Mouse (Mus musculus) liver, postnatal 0 days (tissue): ENCODE measurements around the gene Gm9999. TPM values are rescaled to one million over a fixed set of nuclear protein-coding genes. Genes with fewer than 3 reads are reported as not detected.

Source experiments
- ATAC-seq: fragments of 200-750 bp; cut with Nextera tagmentation; 2 replicates; pipeline ENCODE4 v1.8.0; 2017; ENCODE audit warnings: mild to moderate bottlenecking, moderate library complexity
- DNase-seq: peaks from one replicate; pipeline ENCODE4 v3.0.0-alpha.2; 2016
- H3K27ac ChIP-seq: fragments of 300-500 bp; sonication (generic); 2 replicates; pipeline ENCODE4 v1.5.1; 2014; ENCODE audit warnings: antibody characterized with exemption, moderate library complexity, mild to moderate bottlenecking, low read depth
- H3K27me3 ChIP-seq: fragments of 300-500 bp; sonication (generic); 2 replicates; pipeline ENCODE4 v1.6.1; 2014; ENCODE audit warnings: low read length, control low read depth, mixed read lengths; ENCODE audit not compliant: insufficient read depth
- H3K36me3 ChIP-seq: fragments of 300-500 bp; sonication (generic); replicated peaks from 2 replicates; pipeline ENCODE4 v1.6.1; 2014; ENCODE audit warnings: mild to moderate bottlenecking, control low read depth, low read length, moderate library complexity, mixed read lengths; ENCODE audit not compliant: insufficient read depth
- H3K4me1 ChIP-seq: fragments of 300-500 bp; sonication (generic); 2 replicates; pipeline ENCODE4 v1.6.1; 2014; ENCODE audit warnings: antibody characterized with exemption, mild to moderate bottlenecking, control low read depth; ENCODE audit not compliant: insufficient read depth
- H3K4me2 ChIP-seq: fragments of 300-500 bp; sonication (generic); 2 replicates; pipeline ENCODE4 v1.6.1; 2014; ENCODE audit warnings: low read depth, mild to moderate bottlenecking, low read length, moderate library complexity, mixed read lengths
- H3K4me3 ChIP-seq: fragments of 300-500 bp; sonication (generic); 2 replicates; pipeline ENCODE4 v1.5.1; 2014; ENCODE audit warnings: low read depth, low read length
- H3K9ac ChIP-seq: fragments of 300-500 bp; sonication (generic); replicated peaks from 2 replicates; pipeline ENCODE4 v1.6.1; 2014; ENCODE audit warnings: mild to moderate bottlenecking, moderate library complexity
- H3K9me3 ChIP-seq: fragments of 300-500 bp; sonication (generic); 2 replicates; pipeline ENCODE4 v1.6.1; 2016; ENCODE audit warnings: mild to moderate bottlenecking, control low read depth, low read length, mixed read lengths
- CTCF ChIP-seq: sonication (generic); IDR thresholded peaks from 2 replicates; pipeline ENCODE4 v1.5.1; 2016; ENCODE audit warnings: antibody characterized with exemption, low read depth
- EP300 ChIP-seq: IDR thresholded peaks from 2 replicates; pipeline ENCODE4 v1.6.1; 2016; ENCODE audit warnings: antibody characterized with exemption, low read depth, mild to moderate bottlenecking
- WGBS: fragments of 180-500 bp; shearing (Covaris S2); extraction: QIAGEN DNeasy Blood & Tissue Kit; methylation state at CpG from one replicate; pipeline ENCODE4 v1.1.7; 2014; ENCODE audit not compliant: insufficient replicate concordance; 5-methylcytosine and 5-hydroxymethylcytosine counted together
- polyA plus RNA-seq: library from polyadenylated mRNA; unstranded; fragments of >200 nt; fragmentation: Nextera tagmentation; extraction: Ambion mirVana; gene quantifications from 2 replicates; pipeline ENCODE4 v1.2.1, GENCODE M21; 2015

Gm9999 gene
- polyA plus RNA-seq, 1 experiment from 2014 or later = not detected

DNA sequence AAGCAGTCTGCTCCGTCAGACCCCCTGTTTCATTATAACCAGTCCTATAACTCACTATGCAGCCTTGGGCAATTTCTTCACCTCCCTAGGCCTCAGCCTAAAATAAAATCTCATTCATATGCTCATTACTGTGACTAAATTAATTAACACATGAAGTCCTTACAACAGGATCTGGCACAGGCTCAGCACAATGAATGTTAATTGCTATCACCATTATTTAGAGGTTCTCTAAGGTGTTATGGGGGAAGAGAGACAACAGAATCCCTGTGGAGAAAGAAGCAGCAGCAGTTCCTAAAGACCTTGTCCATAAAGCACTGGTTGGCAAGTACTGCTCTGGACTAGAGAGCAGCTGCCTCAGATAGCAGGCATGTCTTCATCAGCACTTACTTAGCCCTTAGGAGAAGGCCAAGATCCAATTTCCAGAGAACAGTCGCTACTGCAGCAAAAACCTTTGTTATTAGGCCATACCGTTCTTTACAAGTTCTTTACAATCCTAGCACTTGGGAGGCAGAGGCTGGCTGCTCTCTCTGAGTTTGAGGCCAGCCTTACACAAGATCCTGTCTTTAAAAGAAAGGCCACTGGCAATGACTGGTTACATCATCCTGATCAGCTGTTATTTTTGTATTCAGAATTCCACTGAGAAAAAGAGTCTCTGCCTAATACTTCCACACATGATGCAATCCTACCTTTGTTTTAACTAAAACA is 20.2 kb downstream of the Gm9999 start:
- peaks cover 35% of the 10 kb centered on the region for H3K4me1 ChIP-seq
- no peaks in the 10 kb centered on the region for H3K9me3 ChIP-seq
- no peak overlapping the region for H3K27ac ChIP-seq
- no peaks in the 10 kb centered on the region for H3K27me3 ChIP-seq
- H3K9ac ChIP-seq = no peak overlapping the region
- TF ChIP-seq CTCF (no peak), EP300 (no peak)
- WGBS = 77% methylated on average over 3 of the region's 3 CpGs
- DNase-seq = no peak
- H3K4me3 ChIP-seq = no peak overlapping the region
- no peak for ATAC-seq
- H3K36me3 ChIP-seq = peaks cover 5% of the 10 kb centered on the region
- no peak overlapping the region for H3K4me2 ChIP-seq

DNA sequence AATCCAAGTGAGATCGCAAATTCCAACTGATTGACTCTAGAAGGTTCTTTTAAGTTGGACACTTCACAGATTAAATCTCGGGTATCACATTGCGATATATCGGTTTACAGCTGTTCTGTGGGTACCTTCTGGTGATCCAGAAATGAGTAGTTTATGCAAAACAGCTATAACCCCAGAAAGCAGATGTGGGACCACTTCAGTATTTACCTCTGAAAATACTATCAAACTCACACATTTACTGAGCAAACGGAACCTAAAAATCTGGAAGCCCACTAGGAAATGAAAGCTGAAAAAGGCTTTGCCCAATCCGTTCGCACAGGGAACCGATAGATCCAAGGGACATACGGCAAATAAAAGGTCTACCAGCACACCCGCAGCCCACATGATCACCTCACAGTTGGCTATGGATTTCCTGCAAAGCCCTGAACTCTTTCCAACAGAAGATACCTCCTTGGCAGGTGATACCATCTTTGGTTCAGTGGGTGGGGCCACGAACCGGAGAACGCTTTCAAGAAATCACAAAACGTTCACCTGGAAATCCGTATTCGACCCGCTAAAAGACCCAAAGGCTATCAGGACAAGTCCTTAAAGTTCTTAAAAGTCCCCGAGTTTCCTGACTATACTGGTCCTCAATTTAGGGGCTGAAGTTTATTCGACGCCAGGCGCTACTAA is 23.9 kb downstream of the Gm9999 start:
- Histone ChIP-seq H3K27me3 (no peaks in the 10 kb centered on the region), H3K9me3 (no peaks in the 10 kb centered on the region), H3K36me3 (no peaks in the 10 kb centered on the region), H3K9ac (peak overlapping the region; percentile 81), H3K4me3 (peak overlapping the region; percentile 79), H3K4me1 (peaks cover 26% of the 10 kb centered on the region), H3K27ac (peak overlapping the region; percentile 98), H3K4me2 (peak overlapping the region; percentile 88)
- 11% methylated on average over 21 of the region's 21 CpGs for WGBS
- DNase-seq (peak; percentile 49), ATAC-seq (no peak)
- no peak for TF ChIP-seq CTCF
- no peak for TF ChIP-seq EP300

- Histone ChIP-seq H3K4me3 (peak overlapping the region; percentile 79), H3K4me2 (peak overlapping the region; percentile 88), H3K9me3 (no peaks in the 10 kb centered on the region), H3K36me3 (no peaks in the 10 kb centered on the region), H3K9ac (peak overlapping the region; percentile 81), H3K27me3 (no peaks in the 10 kb centered on the region), H3K4me1 (peaks cover 26% of the 10 kb centered on the region), H3K27ac (peak overlapping the region; percentile 98)
- DNase-seq (no peak), ATAC-seq (peak; percentile 69)
- WGBS = under 1% methylated on average over 25 of the region's 25 CpGs
- TF ChIP-seq CTCF = peak; percentile 78
- no peak for TF ChIP-seq EP300
These were observed 24.4 kb downstream of the Gm9999 start for GRCm38 (mm10) chr7:47007818-47008167.

DNA sequence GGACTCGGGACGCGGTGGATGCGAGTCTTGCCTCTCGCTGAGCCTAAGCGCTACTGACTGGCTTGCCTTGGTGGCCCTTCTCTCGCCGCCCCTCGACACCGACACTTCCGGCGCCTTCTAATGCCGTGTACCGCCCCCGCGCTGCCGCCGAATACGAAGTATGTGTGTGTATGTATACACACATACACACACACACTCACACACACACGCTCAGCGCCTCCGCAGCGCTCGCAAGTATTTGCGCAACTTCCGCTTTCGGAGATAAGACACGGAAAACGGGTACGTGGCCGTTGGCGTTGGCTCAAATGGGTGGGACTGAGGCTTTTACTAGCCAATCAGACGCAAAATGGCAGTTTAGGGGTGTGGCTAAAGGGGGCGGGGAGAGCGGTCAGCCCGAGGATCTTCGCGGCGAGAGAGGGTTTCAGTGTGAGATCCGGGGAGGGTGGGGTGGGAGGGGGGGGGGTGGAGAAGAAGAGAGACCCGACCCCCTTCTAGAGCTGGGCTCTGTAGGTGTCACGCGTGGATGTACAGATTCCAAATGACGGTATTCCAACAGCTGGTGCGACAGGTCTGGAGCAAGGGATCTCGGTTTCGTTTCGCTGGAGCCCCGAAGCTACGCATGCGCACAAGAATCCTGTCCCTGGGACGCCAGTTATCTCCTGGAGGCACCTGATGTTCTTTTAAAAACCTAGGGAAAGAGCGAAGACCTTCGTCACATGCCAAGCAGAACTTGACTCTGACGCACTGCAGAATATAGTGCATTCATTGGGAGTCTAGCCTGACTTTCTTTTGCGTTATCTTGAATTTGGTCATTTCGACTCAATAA is 25.0 kb downstream of the Gm9999 start, which contains the start of gene Spty2d1:
Gene Spty2d1, minus strand, starts transcription at position 244 of the 826 bp plus-strand sequence.
- TF ChIP-seq CTCF (no peak), EP300 (peak; percentile 90)
- Histone ChIP-seq H3K27ac (peak within 1 kb of the TSS; percentile 98), H3K27me3 (no peaks in the 10 kb centered on the region), H3K9me3 (no peaks in the 10 kb centered on the region), H3K4me1 (peaks cover 30% of the 10 kb centered on the region), H3K36me3 (no peaks in the 10 kb centered on the region), H3K4me3 (peak within 1 kb of the TSS; percentile 79), H3K4me2 (peak within 1 kb of the TSS; percentile 88), H3K9ac (peak within 1 kb of the TSS; percentile 81)
- ATAC-seq (peak; percentile 94), DNase-seq (peak; percentile 99)
- 1% methylated on average over 57 of the region's 57 CpGs for WGBS

DNA sequence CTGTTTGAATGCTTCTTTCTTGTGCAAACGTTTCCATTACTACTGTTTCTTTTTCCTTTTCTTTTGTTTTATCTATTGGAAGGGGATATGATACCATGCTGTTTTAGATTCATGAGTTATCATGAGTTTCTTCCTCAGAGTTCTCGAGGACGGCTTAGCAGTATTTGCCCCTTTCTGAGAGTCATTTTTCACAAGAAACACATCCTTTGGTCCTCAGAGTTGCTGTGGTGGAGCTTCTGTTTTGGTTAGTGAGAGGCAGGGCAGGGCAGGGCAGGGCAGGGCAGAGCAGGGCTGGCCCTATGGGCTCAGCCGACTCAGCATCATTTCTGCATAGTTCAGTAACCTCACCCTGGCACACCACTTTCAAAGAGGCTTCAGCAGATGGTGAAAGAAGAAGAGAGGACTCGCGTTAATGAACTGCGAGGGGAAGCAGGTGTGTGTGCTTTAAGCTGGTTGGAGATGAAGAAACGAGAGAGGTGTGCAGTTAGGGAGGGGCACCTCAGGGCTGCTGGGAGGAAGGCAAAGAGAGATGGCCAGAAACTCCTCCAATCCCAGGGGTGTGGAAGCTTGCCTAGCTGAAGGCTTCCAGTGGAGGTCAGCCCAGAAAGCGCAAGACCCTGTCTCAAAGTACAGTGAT is 29.9 kb downstream of the Gm9999 start:
- Histone ChIP-seq H3K27ac (peak overlapping the region; percentile 60), H3K36me3 (no peaks in the 10 kb centered on the region), H3K9me3 (no peaks in the 10 kb centered on the region), H3K9ac (0 out of 2 replicates have a peak overlapping the region, but pooled peaks have one; percentile 28), H3K27me3 (no peaks in the 10 kb centered on the region), H3K4me1 (peaks cover 38% of the 10 kb centered on the region), H3K4me2 (peak overlapping the region; percentile 43), H3K4me3 (no peak overlapping the region)
- DNase-seq (no peak), ATAC-seq (no peak)
- TF ChIP-seq EP300 = no peak
- TF ChIP-seq CTCF = no peak
- WGBS = 31% methylated on average over 9 of the region's 9 CpGs
